Mouse (Mus musculus) heart, embryonic 15.5 days (tissue): ENCODE data around the gene Vmn2r118. TPM values are rescaled to one million over a fixed set of nuclear protein-coding genes. Genes with fewer than 3 reads are reported as not detected.

Source experiments
- ATAC-seq: fragments of 200-750 bp; cut with Nextera tagmentation; replicated peaks from 2 replicates; pipeline ENCODE4 v1.8.0; 2017; ENCODE audit warnings: low read depth, moderate TSS enrichment; ENCODE audit not compliant: insufficient number of reproducible peaks, insufficient read depth, low FRiP score
- H3K27ac ChIP-seq: fragments of 300-500 bp; sonication (generic); 2 replicates; pipeline ENCODE4 v1.5.1; 2015; ENCODE audit warnings: mild to moderate bottlenecking, inconsistent platforms
- H3K27me3 ChIP-seq: fragments of 300-500 bp; sonication (generic); 2 replicates; pipeline ENCODE4 v1.6.1; 2015; ENCODE audit warnings: inconsistent platforms
- H3K36me3 ChIP-seq: fragments of 300-500 bp; sonication (generic); 2 replicates; pipeline ENCODE4 v1.6.1; 2015; ENCODE audit warnings: mild to moderate bottlenecking, inconsistent platforms
- H3K4me1 ChIP-seq: fragments of 300-500 bp; sonication (generic); replicated peaks from 2 replicates; pipeline ENCODE4 v1.6.1; 2015; ENCODE audit warnings: inconsistent platforms
- H3K4me2 ChIP-seq: fragments of 300-500 bp; sonication (generic); 2 replicates; pipeline ENCODE4 v1.6.1; 2015; ENCODE audit warnings: inconsistent platforms, mild to moderate bottlenecking, moderate library complexity
- H3K4me3 ChIP-seq: fragments of 300-500 bp; sonication (generic); 2 replicates; pipeline ENCODE4 v1.5.1; 2015; ENCODE audit warnings: mild to moderate bottlenecking, inconsistent platforms
- H3K9ac ChIP-seq: fragments of 300-500 bp; sonication (generic); 2 replicates; pipeline ENCODE4 v1.6.1; 2015; ENCODE audit warnings: mild to moderate bottlenecking, inconsistent platforms
- H3K9me3 ChIP-seq: fragments of 300-500 bp; sonication (generic); replicated peaks from 2 replicates; pipeline ENCODE4 v1.6.1; 2016; ENCODE audit warnings: inconsistent platforms
- WGBS: fragments of 180-500 bp; shearing (Covaris S2); methylation state at CpG from one replicate; pipeline ENCODE4 v1.1.7; 2015; ENCODE audit warnings: mixed read lengths; 5-methylcytosine and 5-hydroxymethylcytosine counted together
- polyA plus RNA-seq: library from polyadenylated mRNA; unstranded; fragments of >200 nt; fragmentation: Nextera tagmentation; extraction: Ambion mirVana; gene quantifications from 2 replicates; pipeline ENCODE4 v1.2.1, GENCODE M21; 2015

Gene Vmn2r118
- polyA plus RNA-seq = not detected in 2 replicates

DNA sequence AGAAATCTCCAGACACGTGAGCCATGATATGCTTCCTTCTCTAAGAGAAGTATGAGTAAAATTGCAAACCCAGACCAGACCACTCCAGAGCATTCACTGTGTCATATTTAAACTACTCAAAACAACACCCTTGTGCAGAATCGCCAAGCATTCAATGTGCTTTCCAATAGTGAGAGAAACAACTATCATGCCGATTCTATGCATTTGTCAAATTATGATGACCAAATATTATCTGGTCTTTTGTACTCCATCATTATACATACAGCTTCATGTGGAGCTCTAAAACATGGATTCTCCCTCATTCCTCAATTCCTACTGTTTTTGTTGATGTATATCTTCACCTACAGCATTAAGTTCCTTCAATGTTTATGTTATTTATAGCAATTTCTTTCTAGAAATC lies at the start of gene Vmn2r118:
TSS of gene Vmn2r118 (minus strand) at position 101 of the 400 bp plus-strand sequence.
- no peaks in the 10 kb centered on the region for H3K36me3 ChIP-seq
- 79% methylated on average over 3 of the region's 3 CpGs for WGBS
- ATAC-seq = no peak

DNA sequence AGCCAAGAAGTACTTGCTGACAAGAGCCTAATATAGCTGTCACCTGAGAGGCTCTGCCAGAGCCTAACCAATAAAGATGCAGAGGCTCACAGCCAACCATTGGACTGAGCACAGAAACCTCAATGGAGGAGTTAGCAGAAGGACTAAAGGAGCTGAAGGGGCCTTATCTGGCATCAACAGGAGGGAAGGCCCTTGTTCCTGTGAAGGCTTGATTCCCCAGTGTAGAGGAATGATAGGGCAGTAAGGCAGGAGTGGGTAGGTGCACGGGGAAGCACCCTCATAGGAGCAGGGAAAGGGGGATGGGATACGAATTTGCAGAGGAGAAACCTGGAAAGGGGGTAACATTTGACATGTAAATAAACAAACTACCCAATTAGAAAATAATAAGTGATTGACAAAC lies 36.1 kb upstream of the Vmn2r118 start:
- no peak overlapping the region for H3K9ac ChIP-seq
- no peak for ATAC-seq
- H3K9me3 ChIP-seq = no peaks in the 10 kb centered on the region
- H3K36me3 ChIP-seq = no peaks in the 10 kb centered on the region
- no peak overlapping the region for H3K4me2 ChIP-seq
- H3K27me3 ChIP-seq = no peaks in the 10 kb centered on the region
- no peak overlapping the region for H3K27ac ChIP-seq
- WGBS = 72% methylated on average over 2 of the region's 2 CpGs
- no peaks in the 10 kb centered on the region for H3K4me1 ChIP-seq
- no peak overlapping the region for H3K4me3 ChIP-seq

More for the DNA sequence above, at the start of gene Vmn2r118:
- Histone ChIP-seq H3K27me3 (no peaks in the 10 kb centered on the region), H3K27ac (no peak within 1 kb of the TSS), H3K4me3 (no peak within 1 kb of the TSS), H3K9me3 (no peaks in the 10 kb centered on the region), H3K4me1 (no peaks in the 10 kb centered on the region), H3K9ac (no peak within 1 kb of the TSS), H3K4me2 (no peak within 1 kb of the TSS)

DNA sequence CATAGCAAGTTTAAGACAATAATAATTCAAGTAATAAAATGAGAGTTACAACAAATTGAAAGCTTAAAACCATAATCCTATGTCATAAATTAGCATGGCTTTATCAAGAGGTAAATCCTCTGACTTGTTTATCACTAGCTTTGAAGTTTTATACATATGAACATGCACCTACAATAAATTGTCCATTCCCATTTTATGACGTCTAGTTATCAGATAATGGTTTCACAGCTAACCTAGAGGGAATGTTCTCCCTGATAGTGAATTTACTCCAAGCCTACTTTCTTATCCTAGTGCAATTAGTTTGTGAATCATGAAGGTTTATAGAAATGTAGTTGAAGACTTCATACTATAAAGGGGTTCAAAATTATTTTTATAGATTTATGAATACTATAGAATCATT lies 34.2 kb downstream of the Vmn2r118 start:
- Histone ChIP-seq H3K4me3 (no peak overlapping the region), H3K27me3 (no peaks in the 10 kb centered on the region), H3K9me3 (no peaks in the 10 kb centered on the region), H3K4me2 (no peak overlapping the region), H3K36me3 (no peaks in the 10 kb centered on the region), H3K9ac (no peak overlapping the region), H3K27ac (no peak overlapping the region), H3K4me1 (no peaks in the 10 kb centered on the region)
- ATAC-seq = no peak
- 40% methylated on average over 1 of the region's 1 CpGs for WGBS

DNA sequence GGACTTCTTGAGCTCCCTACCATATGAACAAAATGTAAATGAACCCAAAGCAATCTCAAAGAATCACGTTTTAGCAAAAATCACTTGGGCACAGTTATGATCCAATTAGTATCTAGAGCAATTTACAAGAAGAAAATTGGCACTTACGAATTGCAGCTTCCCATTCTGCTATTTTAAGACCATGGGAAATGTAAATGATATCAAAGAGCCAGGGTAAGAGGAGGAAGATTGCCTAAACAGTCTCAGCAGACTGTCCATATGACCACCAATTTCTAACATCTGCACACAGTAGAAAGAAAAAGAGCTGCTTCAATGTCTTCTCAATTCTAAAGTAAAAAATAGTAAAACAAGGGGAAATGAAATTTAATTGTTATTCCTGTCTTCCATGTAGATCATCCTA lies 63.2 kb downstream of the Vmn2r118 start:
- WGBS = 49% methylated on average over 2 of the region's 2 CpGs
- H3K4me1 ChIP-seq = no peaks in the 10 kb centered on the region
- ATAC-seq = no peak

DNA sequence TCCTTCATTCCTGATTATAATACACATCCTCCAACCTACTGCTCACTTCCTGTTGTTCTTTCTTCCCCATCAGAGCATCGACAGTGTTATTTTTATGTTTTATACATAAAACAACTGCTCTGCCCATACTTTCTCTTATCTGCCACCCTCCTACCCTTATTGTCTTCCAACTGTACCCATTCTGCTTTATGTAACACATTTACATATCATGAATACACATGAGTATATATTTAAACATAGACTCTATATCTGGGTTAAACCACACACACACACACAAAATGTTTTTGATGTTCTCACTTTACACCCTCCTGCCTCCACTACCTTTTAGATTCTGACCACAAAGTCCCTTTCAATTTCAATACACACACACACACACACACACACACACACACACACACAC lies 76.5 kb downstream of the Vmn2r118 start:
- no peak overlapping the region for H3K4me3 ChIP-seq
- WGBS = 62% methylated on average over 1 of the region's 1 CpGs

More for the DNA sequence above, 63.2 kb downstream of the Vmn2r118 start:
- Histone ChIP-seq H3K4me2 (no peak overlapping the region), H3K9me3 (no peaks in the 10 kb centered on the region), H3K9ac (no peak overlapping the region), H3K27me3 (no peaks in the 10 kb centered on the region), H3K27ac (no peak overlapping the region), H3K36me3 (no peaks in the 10 kb centered on the region), H3K4me3 (no peak overlapping the region)

More for the DNA sequence above, 76.5 kb downstream of the Vmn2r118 start:
- Histone ChIP-seq H3K9me3 (no peaks in the 10 kb centered on the region), H3K27me3 (no peaks in the 10 kb centered on the region), H3K9ac (no peak overlapping the region), H3K4me1 (no peaks in the 10 kb centered on the region), H3K4me2 (no peak overlapping the region), H3K27ac (no peak overlapping the region), H3K36me3 (no peaks in the 10 kb centered on the region)
- no peak for ATAC-seq

Other genes with a start within 250 kb of the Vmn2r118 start
- 0.05 and 0.93 TPM in 2 replicates for gene St6gal2, start 179.8 kb downstream of the Vmn2r118 start, polyA plus RNA-seq
- gene Pot1b, start 87.4 kb upstream of the Vmn2r118 start, polyA plus RNA-seq = 4.8 and 5.6 TPM in 2 replicates
- gene Adgre4, start 124.8 kb upstream of the Vmn2r118 start, polyA plus RNA-seq = 0.24 and 0.30 TPM in 2 replicates